Mouse (Mus musculus) large intestine, adult 2 months (tissue): ENCODE data around the gene Prr3. TPM values are rescaled to one million over a fixed set of nuclear protein-coding genes. Genes with fewer than 3 reads are reported as not detected.
"Not testable (repeated sequence)": the region's sequence is repeated elsewhere in the genome, so short reads cannot be mapped to it uniquely, and the experiment has no call there.

Source experiments
- DNase-seq: peaks from one replicate; pipeline ENCODE4 v3.0.0-alpha.2; 2012; ENCODE audit warnings: low read depth, low spot score
- WGBS: fragments of 180-500 bp; shearing (Covaris S2); methylation state at CpG from one replicate; pipeline ENCODE4 v1.1.7; 2018; 5-methylcytosine and 5-hydroxymethylcytosine counted together
- polyA plus RNA-seq: library from polyadenylated mRNA; depleted of rRNA; stranded (reverse); fragments of >200 nt; gene quantifications from 2 replicates; pipeline ENCODE4 v1.2.3, GENCODE M21; 2012; rRNA removed

Gene Prr3
- polyA plus RNA-seq, 1 experiment, result 14.5 TPM

- WGBS, result 92% methylated on average over 15 of the region's 15 CpGs
- DNase-seq, result no peak
Measured at GRCm38 (mm10) chr17:35958533-35959223, 21.4 kb downstream of the Prr3 start.

GRCm38 (mm10) chr17:35954665-35955064, 25.4 kb downstream of the Prr3 start:
- DNase-seq, result no peak
- WGBS, result 82% methylated on average over 8 of the region's 8 CpGs

GRCm38 (mm10) chr17:35952559-35952958, 27.5 kb downstream of the Prr3 start:
- 89% methylated on average over 3 of the region's 3 CpGs for WGBS

GRCm38 (mm10) chr17:35950946-35951345, 29.1 kb downstream of the Prr3 start:
- DNase-seq, result not testable (repeated sequence)

More at GRCm38 (mm10) chr17:35952559-35952958, 27.5 kb downstream of the Prr3 start:
- not testable (repeated sequence) for DNase-seq

GRCm38 (mm10) chr17:35939941-35940340, 40.1 kb downstream of the Prr3 start:
- no peak for DNase-seq
- 50% methylated on average over 1 of the region's 1 CpGs for WGBS

- 59% methylated on average over 2 of the region's 2 CpGs for WGBS
- no peak for DNase-seq
Measured at GRCm38 (mm10) chr17:35939108-35939507, 40.9 kb downstream of the Prr3 start.

- DNase-seq, result no peak
- WGBS, result 33% methylated on average over 2 of the region's 2 CpGs
Measured at GRCm38 (mm10) chr17:35937700-35938348, 42.2 kb downstream of the Prr3 start.

GRCm38 (mm10) chr17:35935763-35936162, 44.3 kb downstream of the Prr3 start:
- 91% methylated on average over 14 of the region's 14 CpGs for WGBS
- DNase-seq, result not testable (repeated sequence)

- 88% methylated on average over 4 of the region's 4 CpGs for WGBS
- DNase-seq, result no peak
Measured at GRCm38 (mm10) chr17:35932608-35933007, 47.4 kb downstream of the Prr3 start.

- 92% methylated on average over 12 of the region's 12 CpGs for WGBS
- DNase-seq, result no peak
Measured at GRCm38 (mm10) chr17:35930627-35931026, 49.4 kb downstream of the Prr3 start.

GRCm38 (mm10) chr17:35929534-35929933, 50.5 kb downstream of the Prr3 start:
- DNase-seq, result no peak
- WGBS, result 95% methylated on average over 2 of the region's 2 CpGs

GRCm38 (mm10) chr17:35927471-35927870, 52.6 kb downstream of the Prr3 start:
- no peak for DNase-seq
- 21% methylated on average over 1 of the region's 1 CpGs for WGBS

- DNase-seq, result no peak
- WGBS, result 79% methylated on average over 4 of the region's 4 CpGs
Measured at GRCm38 (mm10) chr17:35923281-35923680, 56.8 kb downstream of the Prr3 start.

- 52% methylated on average over 3 of the region's 3 CpGs for WGBS
- DNase-seq, result no peak
Measured at GRCm38 (mm10) chr17:35922566-35922965, 57.5 kb downstream of the Prr3 start.

Other genes with a start within 250 kb of the Prr3 start
- 11.4 and 11.6 TPM in 2 replicates for gene Ier3, start 158.6 kb downstream of the Prr3 start, polyA plus RNA-seq
- gene Flot1, start 157.0 kb downstream of the Prr3 start, polyA plus RNA-seq, result 43.1 and 54.2 TPM in 2 replicates
- gene Tubb5, start 141.9 kb downstream of the Prr3 start, polyA plus RNA-seq, result 271 and 306 TPM in 2 replicates
- gene Mdc1, start 138.7 kb downstream of the Prr3 start, polyA plus RNA-seq, result 4.8 and 7.8 TPM in 2 replicates
- gene Nrm, start 118.9 kb downstream of the Prr3 start, polyA plus RNA-seq, result 24.8 and 27.0 TPM in 2 replicates
- gene Ppp1r18, start 114.6 kb downstream of the Prr3 start, polyA plus RNA-seq, result 26.7 and 27.5 TPM in 2 replicates
- 67.2 and 82.6 TPM in 2 replicates for gene Dhx16, start 100.4 kb downstream of the Prr3 start, polyA plus RNA-seq
- 76.6 and 84.9 TPM in 2 replicates for gene 2310061I04Rik, start 82.8 kb downstream of the Prr3 start, polyA plus RNA-seq
- 20.0 and 45.4 TPM in 2 replicates for gene Atat1, start 70.2 kb downstream of the Prr3 start, polyA plus RNA-seq
- gene Mrps18b, start 63.8 kb downstream of the Prr3 start, polyA plus RNA-seq, result 111 and 131 TPM in 2 replicates
- 28.7 and 36.9 TPM in 2 replicates for gene Ppp1r10, start 63.8 kb downstream of the Prr3 start, polyA plus RNA-seq
- 82.6 and 83.9 TPM in 2 replicates for gene Abcf1, start 10.5 kb downstream of the Prr3 start, polyA plus RNA-seq
- gene Gnl1, start 385 bp downstream of the Prr3 start, polyA plus RNA-seq, result 23.6 and 24.7 TPM in 2 replicates
- 1.6 and 2.8 TPM in 2 replicates for gene H2-T24, start 40.3 kb upstream of the Prr3 start, polyA plus RNA-seq
- 386 and 571 TPM in 2 replicates for gene H2-T23, start 52.6 kb upstream of the Prr3 start, polyA plus RNA-seq
- 59.7 and 67.2 TPM in 2 replicates for gene H2-T22, start 62.5 kb upstream of the Prr3 start, polyA plus RNA-seq
- 0.07 TPM in 1 of 2 replicates, not detected in the other for gene Gm6034, start 62.7 kb upstream of the Prr3 start, polyA plus RNA-seq
- 53.0 and 148 TPM in 2 replicates for gene Gm11127, start 78.1 kb upstream of the Prr3 start, polyA plus RNA-seq
- gene Gm19684, start 141.4 kb upstream of the Prr3 start, polyA plus RNA-seq, result 0.15 and 0.33 TPM in 2 replicates
- 7.1 and 18.3 TPM in 2 replicates for gene Gm7030, start 149.2 kb upstream of the Prr3 start, polyA plus RNA-seq
- gene Gm8909, start 188.3 kb upstream of the Prr3 start, polyA plus RNA-seq, result 58.6 and 119 TPM in 2 replicates
- gene H2-T3, start 210.1 kb upstream of the Prr3 start, polyA plus RNA-seq, result 73.6 and 140 TPM in 2 replicates